Mouse (Mus musculus) kidney, adult 2 months (tissue): ENCODE results near the gene Mapk13.

Source experiments
- CTCF ChIP-seq: fragments of 200-500 bp; conservative IDR thresholded peaks from 2 replicates; pipeline ENCODE4 v1.5.1; 2011; ENCODE audit warnings: low read depth, mild to moderate bottlenecking, control low read depth, low read length, moderate library complexity, mixed read lengths; ENCODE audit not compliant: insufficient read depth, insufficient read length
- POLR2A ChIP-seq: fragments of 200-500 bp; IDR thresholded peaks from one replicate; pipeline ENCODE4 v1.6.1; 2011; ENCODE audit warnings: low read depth, low read length, control low read depth

- TF ChIP-seq CTCF, result no peak
- TF ChIP-seq POLR2A, result no peak
Measured at GRCm38 (mm10) chr17:28735317-28736105, 33.6 kb upstream of the Mapk13 start.
